Mouse (Mus musculus): ENCODE measurements around the gene Hivep3. TPM values are rescaled to one million over a fixed set of nuclear protein-coding genes. Genes with fewer than 3 reads are reported as not detected.

Hivep3 gene
- 21.1 and 22.5 TPM in 2 replicates for polyA plus RNA-seq (2012; ENCODE audit: low replicate concordance)

DNA sequence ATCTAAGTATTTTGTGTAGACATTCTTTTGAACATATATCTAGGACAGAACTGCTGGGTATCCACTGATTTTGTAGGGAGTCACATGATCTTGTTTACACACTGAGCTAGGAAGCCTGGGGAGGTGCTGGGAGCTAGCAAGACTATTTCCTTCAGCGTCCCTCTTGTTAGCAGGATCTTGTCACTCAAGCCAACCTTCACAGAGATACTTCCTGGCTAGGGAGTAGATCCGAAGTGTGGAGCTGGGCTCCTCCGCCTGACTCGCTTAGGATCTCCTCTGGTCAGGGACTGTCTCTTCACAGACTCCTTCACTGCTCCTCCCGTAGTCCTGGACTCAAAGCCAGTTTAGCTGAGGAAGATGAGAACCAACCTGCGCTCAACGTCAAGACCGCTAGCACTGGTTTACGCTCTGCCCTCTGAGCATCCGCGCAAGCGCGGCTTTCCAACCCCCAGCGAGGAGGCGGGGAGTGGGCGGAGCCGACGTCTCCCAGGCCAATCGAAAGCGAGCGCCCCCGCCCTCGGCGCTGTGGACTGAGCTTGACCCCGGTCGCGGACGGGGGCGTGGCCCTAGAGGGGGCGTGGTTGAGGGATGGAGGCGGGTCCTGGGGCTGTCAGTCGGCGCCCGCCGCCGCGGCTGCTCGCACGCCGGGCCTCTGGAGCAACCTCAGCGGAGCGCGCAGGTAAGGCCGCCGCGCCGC, at the start of gene Hivep3:
Gene Hivep3 (plus strand): TSS at position 601 of the 697 bp plus-strand sequence.

DNA sequence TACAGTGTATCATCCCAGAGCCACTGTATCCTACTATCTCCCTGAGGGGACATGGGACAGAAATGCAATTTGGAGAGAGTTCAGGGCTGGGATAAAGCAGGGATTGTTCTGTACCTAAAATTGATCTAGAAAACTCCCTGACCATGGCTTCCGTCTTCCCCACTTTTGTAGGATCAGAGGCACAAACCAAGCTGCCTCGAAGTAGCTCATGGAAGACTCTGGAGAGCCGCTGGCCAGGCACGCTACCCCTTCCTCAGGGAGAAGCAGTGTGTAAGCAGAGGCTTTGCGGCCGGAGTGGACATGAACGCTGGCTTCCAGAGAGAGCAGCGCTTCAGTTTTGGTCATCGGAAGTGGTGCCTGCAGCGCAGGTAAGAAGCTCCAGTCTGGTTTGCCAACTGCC, 331.1 kb downstream of the Hivep3 start, which contains the start of gene AL607142.1:
Gene AL607142.1 (plus strand): TSS at position 301 of the 400 bp plus-strand sequence.

DNA sequence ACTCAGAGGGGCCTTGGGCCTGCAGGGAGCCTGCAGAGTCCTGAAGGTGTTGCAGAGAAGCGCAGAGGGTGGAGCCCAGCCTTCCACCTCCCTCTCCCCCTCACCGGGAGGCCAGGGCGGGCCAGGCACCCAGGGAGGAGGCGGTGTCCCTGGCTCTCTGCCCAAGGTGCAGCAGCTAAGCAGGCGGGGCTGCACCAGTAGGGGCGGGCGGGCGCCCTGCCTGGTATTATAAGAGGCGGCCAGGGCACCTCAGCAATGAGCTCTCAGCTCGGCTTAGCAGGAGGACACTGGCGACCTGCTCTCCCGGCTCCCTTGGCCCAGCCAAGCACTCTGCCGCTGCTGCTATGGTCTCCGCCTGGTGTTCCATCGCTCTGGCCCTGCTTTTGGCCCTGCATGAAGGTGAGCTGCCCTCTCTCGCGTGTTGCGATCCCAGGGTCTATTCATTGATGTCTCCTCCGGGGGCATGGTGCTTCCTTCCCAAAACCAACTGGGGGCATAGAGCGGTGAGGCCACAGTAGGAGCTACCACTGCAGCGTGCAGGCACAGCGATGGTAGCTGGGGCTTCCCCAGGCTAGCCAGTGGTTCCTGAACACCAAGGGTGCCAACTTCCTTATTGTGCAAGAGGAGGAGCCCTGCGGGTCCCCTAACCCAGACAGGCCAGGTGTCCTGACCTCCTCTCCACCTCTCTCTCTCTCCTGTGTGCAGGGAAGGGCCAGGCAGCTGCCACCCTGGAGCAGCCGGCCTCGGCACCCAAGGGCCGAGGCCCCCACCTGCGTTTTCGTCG, 427.8 kb downstream of the Hivep3 start, which contains the start of gene Edn2:
Gene Edn2 (plus strand): TSS at position 41 of the 784 bp plus-strand sequence.

Other genes with a start within 250 kb of the Hivep3 start
- gene Rimkla, start 241.2 kb upstream of the Hivep3 start, polyA plus RNA-seq (2012; ENCODE audit: low replicate concordance): 0.05 and 0.25 TPM in 2 replicates
- 13.0 and 14.6 TPM in 2 replicates for gene Foxj3, start 196.8 kb upstream of the Hivep3 start, polyA plus RNA-seq (2012; ENCODE audit: low replicate concordance)
- 15.8 and 53.1 TPM in 2 replicates for gene Frg2f1, start 194.3 kb upstream of the Hivep3 start, polyA plus RNA-seq (2012; ENCODE audit: low replicate concordance)
- gene Guca2a, start 96.1 kb upstream of the Hivep3 start, polyA plus RNA-seq (2012; ENCODE audit: low replicate concordance): not detected in 2 replicates
- 0.43 and 0.67 TPM in 2 replicates for gene Guca2b, start 74.8 kb upstream of the Hivep3 start, polyA plus RNA-seq (2012; ENCODE audit: low replicate concordance)